In genomic region chr17:70888657-70889056, GRCm38 (mm10) we compare ENCODE assay signal across 19 mouse cellular contexts. TPM values are rescaled to one million over a fixed set of nuclear protein-coding genes. Genes with fewer than 3 reads are reported as not detected.
DNase-seq lines count a peak whose midpoint lies in the region; ATAC-seq lines count a peak whose summit lies in the region.
"Had no signal": no experiment of that assay in that cellular context is flagged by ENCODE, and none has a peak within 500 bp of the region (broad histone marks: within the 10 kb centered on the region; RNA-seq: fewer than 3 reads in every experiment).

No protein-coding gene starts in this region.

- H3K4me2 ChIP-seq in embryonic facial prominence, embryonic 13.5 days: no peak overlapping the region
- no peak overlapping the region for H3K4me2 ChIP-seq in stomach, embryonic 14.5 days (replicated peaks; ENCODE audit: low read depth, low read length)
- H3K4me2 ChIP-seq: embryonic facial prominence, embryonic 12.5 days; heart, embryonic 11.5 days; liver, embryonic 12.5 days had no signal

- H3K27ac ChIP-seq in embryonic facial prominence, embryonic 13.5 days: peak overlapping the region; percentile 39; the same call in 1 of the 2 replicates
- H3K27ac ChIP-seq in embryonic facial prominence, embryonic 10.5 days (replicated peaks): no peak overlapping the region
- peak overlapping the region; percentile 21; the same call in 1 of the 2 replicates for H3K27ac ChIP-seq in stomach, embryonic 14.5 days (ENCODE audit: low read length)
- H3K27ac ChIP-seq: embryonic facial prominence, embryonic 12.5 days; forebrain, embryonic 10.5 days; liver, embryonic 12.5 days had no signal

- 69% methylated on average over 10 of the region's 10 CpGs for WGBS in embryonic facial prominence, embryonic 13.5 days
- WGBS in embryonic facial prominence, embryonic 10.5 days: 85% methylated on average over 10 of the region's 10 CpGs
- WGBS in stomach, embryonic 14.5 days: 69% methylated on average over 10 of the region's 10 CpGs

- DNase-seq in embryonic facial prominence, embryonic 10.5 days (ENCODE audit: low spot score): no peak
- DNase-seq in testis, postnatal 14 days (ENCODE audit: low spot score): peak; percentile 14
- no peak for DNase-seq in testis, postnatal 10 days (ENCODE audit: low spot score)
- peak; percentile 43 to 58 for DNase-seq in urinary bladder, postnatal 36 days (ENCODE audit: low spot score in 2 of 2)
- DNase-seq in adrenal gland, postnatal 14 days: no peak
- no peak for DNase-seq in left cerebral cortex, postnatal 14 days (ENCODE audit: low spot score in 2 of 2)
- DNase-seq: cerebellum, adult 8-10 months; heart, postnatal 10 days; kidney, adult 8-10 months; kidney, postnatal 14 days; left cerebral cortex, postnatal 4 days; lung, adult 2 months; right cerebral cortex, adult 18-20 months had no signal

- no peak overlapping the region for H3K4me3 ChIP-seq in embryonic facial prominence, embryonic 13.5 days
- H3K4me3 ChIP-seq in embryonic facial prominence, embryonic 10.5 days: no peak overlapping the region
- H3K4me3 ChIP-seq in stomach, embryonic 14.5 days (ENCODE audit: low read depth, low read length): no peak overlapping the region
- H3K4me3 ChIP-seq: embryonic facial prominence, embryonic 12.5 days; forebrain, embryonic 10.5 days; liver, embryonic 12.5 days had no signal

- H3K27me3 ChIP-seq in embryonic facial prominence, embryonic 13.5 days: no peaks in the 10 kb centered on the region
- H3K27me3 ChIP-seq in embryonic facial prominence, embryonic 10.5 days (replicated peaks; ENCODE audit: low read depth, poor library complexity, severe bottlenecking): no peaks in the 10 kb centered on the region
- no peaks in the 10 kb centered on the region for H3K27me3 ChIP-seq in stomach, embryonic 14.5 days (ENCODE audit: control insufficient read depth, insufficient read depth, low read length)
- H3K27me3 ChIP-seq: embryonic facial prominence, embryonic 12.5 days; liver, embryonic 12.5 days had no signal

- H3K4me1 ChIP-seq in embryonic facial prominence, embryonic 13.5 days: peaks cover 9% of the 10 kb centered on the region
- H3K4me1 ChIP-seq in embryonic facial prominence, embryonic 10.5 days: peaks cover 10% of the 10 kb centered on the region
- no peaks in the 10 kb centered on the region for H3K4me1 ChIP-seq in stomach, embryonic 14.5 days (ENCODE audit: control insufficient read depth, insufficient read depth, low read length)
- H3K4me1 ChIP-seq: embryonic facial prominence, embryonic 12.5 days; liver, embryonic 12.5 days had no signal

- intact Hi-C loops in left cerebral cortex, postnatal 14 days (cut with DNase I): no loop called here

- no peak for ATAC-seq in embryonic facial prominence, embryonic 13.5 days (ENCODE audit: insufficient number of reproducible peaks, insufficient read depth, low FRiP score, low TSS enrichment, low read depth)
- 0 out of 2 replicates have a peak, but pooled peaks have one; percentile 15 for ATAC-seq in stomach, embryonic 14.5 days (ENCODE audit: insufficient number of reproducible peaks, insufficient read depth, low FRiP score, low read depth)
- ATAC-seq: liver, embryonic 12.5 days had no signal

- H3K36me3 ChIP-seq in embryonic facial prominence, embryonic 13.5 days: no peaks in the 10 kb centered on the region
- H3K36me3 ChIP-seq in embryonic facial prominence, embryonic 10.5 days (replicated peaks): no peaks in the 10 kb centered on the region
- H3K36me3 ChIP-seq in stomach, embryonic 14.5 days (ENCODE audit: control insufficient read depth, insufficient read depth, low read length): no peaks in the 10 kb centered on the region
- H3K36me3 ChIP-seq: embryonic facial prominence, embryonic 12.5 days; forebrain, embryonic 10.5 days; liver, embryonic 12.5 days had no signal

- no peaks in the 10 kb centered on the region for H3K9me3 ChIP-seq in embryonic facial prominence, embryonic 13.5 days
- H3K9me3 ChIP-seq in embryonic facial prominence, embryonic 10.5 days: 0 out of 2 replicates have a peak, but pooled peaks cover 1% of the 10 kb centered on the region
- no peaks in the 10 kb centered on the region for H3K9me3 ChIP-seq in stomach, embryonic 14.5 days (ENCODE audit: control insufficient read depth, low read depth, low read length)
- H3K9me3 ChIP-seq: embryonic facial prominence, embryonic 12.5 days; forebrain, embryonic 10.5 days; liver, embryonic 12.5 days had no signal

- no peak overlapping the region for H3K9ac ChIP-seq in embryonic facial prominence, embryonic 13.5 days
- no peak overlapping the region for H3K9ac ChIP-seq in stomach, embryonic 14.5 days (replicated peaks; ENCODE audit: low read depth, low read length)
- H3K9ac ChIP-seq: embryonic facial prominence, embryonic 12.5 days; liver, embryonic 12.5 days had no signal

RNA-seq across cellular contexts. Expression of gene Tgif1, which starts 35.3 kb away (rescaled TPM):
- 95.5 TPM in 2 replicates for polyA plus RNA-seq in embryonic facial prominence, embryonic 13.5 days (2015; fragmentation: Nextera tagmentation; extraction: Ambion mirVana)
- polyA plus RNA-seq in embryonic facial prominence, embryonic 10.5 days (2016; fragmentation: Nextera tagmentation; extraction: Ambion mirVana): 110 and 112 TPM in 2 replicates
- polyA plus RNA-seq in stomach, embryonic 14.5 days (2014; fragmentation: Nextera tagmentation; extraction: Ambion mirVana): 65.0 and 66.5 TPM in 2 replicates
- total RNA-seq in adrenal gland, postnatal 14 days (2021): 45.9 and 50.8 TPM in 2 replicates
- total RNA-seq in left cerebral cortex, postnatal 14 days (2021): 1 to 10 TPM; 2.1 to 3.4 TPM

Comparison
In these comparisons a context has a peak if more than half of its experiments do, and no peak if none do; other contexts are left out.
1. DNase-seq: peak in testis, postnatal 14 days (single experiment) and urinary bladder, postnatal 36 days (2 of 2); none in embryonic facial prominence, embryonic 10.5 days (single experiment), testis, postnatal 10 days (single experiment), adrenal gland, postnatal 14 days (single experiment) and left cerebral cortex, postnatal 14 days (0 of 2).